ENCODE assay signal across 10 mouse cellular contexts in genomic region chr13:20271799-20272198, GRCm38 (mm10).
A peak's percentile ranks its signal among the peaks of the same experiment; 100 is the strongest.
DNase-seq lines count a peak whose midpoint lies in the region; ATAC-seq lines count a peak whose summit lies in the region.
"Had no signal": no experiment of that assay in that cellular context is flagged by ENCODE, and none has a peak within 500 bp of the region (broad histone marks: within the 10 kb centered on the region; RNA-seq: fewer than 3 reads in every experiment).

No protein-coding gene starts in this region.

- H3K36me3 ChIP-seq in embryonic facial prominence, embryonic 11.5 days (replicated peaks; ENCODE audit: control insufficient read depth, insufficient read depth, low read depth, low read length), result no peaks in the 10 kb centered on the region
- H3K36me3 ChIP-seq in embryonic facial prominence, embryonic 10.5 days (replicated peaks), result no peaks in the 10 kb centered on the region
- H3K36me3 ChIP-seq in kidney, embryonic 14.5 days (ENCODE audit: control insufficient read depth, insufficient read depth, low read length), result no peaks in the 10 kb centered on the region

- no peaks in the 10 kb centered on the region for H3K27me3 ChIP-seq in embryonic facial prominence, embryonic 11.5 days (ENCODE audit: control insufficient read depth, insufficient read depth, low read length)
- H3K27me3 ChIP-seq in embryonic facial prominence, embryonic 10.5 days (replicated peaks; ENCODE audit: low read depth, poor library complexity, severe bottlenecking), result no peaks in the 10 kb centered on the region
- no peaks in the 10 kb centered on the region for H3K27me3 ChIP-seq in kidney, embryonic 14.5 days (ENCODE audit: control insufficient read depth, insufficient read depth, low read length)

- ATAC-seq in embryonic facial prominence, embryonic 11.5 days (replicated peaks; ENCODE audit: insufficient number of reproducible peaks, low FRiP score, low TSS enrichment, low read depth), result no peak
- ATAC-seq in kidney, embryonic 14.5 days (ENCODE audit: low FRiP score, low TSS enrichment), result no peak

- H3K9me3 ChIP-seq in embryonic facial prominence, embryonic 11.5 days (replicated peaks; ENCODE audit: control insufficient read depth, low read length), result no peaks in the 10 kb centered on the region
- H3K9me3 ChIP-seq in embryonic facial prominence, embryonic 10.5 days, result no peaks in the 10 kb centered on the region
- H3K9me3 ChIP-seq in kidney, embryonic 14.5 days (ENCODE audit: control insufficient read depth, low read length), result no peaks in the 10 kb centered on the region

- H3K9ac ChIP-seq in embryonic facial prominence, embryonic 11.5 days (replicated peaks; ENCODE audit: low read length), result no peak overlapping the region
- no peak overlapping the region for H3K9ac ChIP-seq in kidney, embryonic 14.5 days (ENCODE audit: low read depth, low read length)

- no peak overlapping the region for H3K4me3 ChIP-seq in embryonic facial prominence, embryonic 11.5 days (ENCODE audit: low read depth, low read length)
- H3K4me3 ChIP-seq in embryonic facial prominence, embryonic 10.5 days, result no peak overlapping the region
- no peak overlapping the region for H3K4me3 ChIP-seq in kidney, embryonic 14.5 days (ENCODE audit: low read length)

- 50% methylated on average over 3 of the region's 3 CpGs for WGBS in embryonic facial prominence, embryonic 11.5 days
- WGBS in embryonic facial prominence, embryonic 10.5 days, result 49% methylated on average over 3 of the region's 3 CpGs
- 37% methylated on average over 3 of the region's 3 CpGs for WGBS in kidney, embryonic 14.5 days

- DNase-seq in embryonic facial prominence, embryonic 11.5 days (ENCODE audit: low spot score), result peak; percentile 32
- no peak for DNase-seq in embryonic facial prominence, embryonic 10.5 days (ENCODE audit: low spot score)
- peak; percentile 23 to 49 for DNase-seq in kidney, postnatal 36 days
- DNase-seq in right cerebral cortex, adult 2 months (ENCODE audit: low spot score in 2 of 2), result peak; percentile 15 to 44
- DNase-seq in right cerebral cortex, postnatal 25 days, result no peak
- no peak for DNase-seq in urinary bladder, adult 2 months (ENCODE audit: low spot score)
- no peak for DNase-seq in heart, adult 8-10 months (ENCODE audit: low spot score)
- DNase-seq: gastrocnemius, postnatal 36 days; lung, postnatal 36 days had no signal

- H3K4me2 ChIP-seq in embryonic facial prominence, embryonic 11.5 days (ENCODE audit: low read depth, low read length), result no peak overlapping the region
- H3K4me2 ChIP-seq in kidney, embryonic 14.5 days (replicated peaks; ENCODE audit: low read depth, low read length), result no peak overlapping the region

- no peak overlapping the region for H3K27ac ChIP-seq in embryonic facial prominence, embryonic 11.5 days (replicated peaks; ENCODE audit: low read depth, low read length)
- no peak overlapping the region for H3K27ac ChIP-seq in embryonic facial prominence, embryonic 10.5 days (replicated peaks)
- H3K27ac ChIP-seq in kidney, embryonic 14.5 days (ENCODE audit: low read depth, low read length), result no peak overlapping the region

- H3K4me1 ChIP-seq in embryonic facial prominence, embryonic 11.5 days (ENCODE audit: control insufficient read depth, insufficient read depth, low read length), result no peaks in the 10 kb centered on the region
- no peaks in the 10 kb centered on the region for H3K4me1 ChIP-seq in embryonic facial prominence, embryonic 10.5 days
- no peaks in the 10 kb centered on the region for H3K4me1 ChIP-seq in kidney, embryonic 14.5 days (ENCODE audit: control insufficient read depth, insufficient read depth, low read length)

Comparison
In these comparisons a context has a peak if more than half of its experiments do, and no peak if none do; other contexts are left out.
1. DNase-seq: peak in embryonic facial prominence, embryonic 11.5 days (single experiment), kidney, postnatal 36 days (2 of 2) and right cerebral cortex, adult 2 months (2 of 2); none in embryonic facial prominence, embryonic 10.5 days (single experiment), right cerebral cortex, postnatal 25 days (single experiment), urinary bladder, adult 2 months (single experiment) and heart, adult 8-10 months (single experiment).